Mouse (Mus musculus): ENCODE data around the gene Gbx1. TPM values are rescaled to one million over a fixed set of nuclear protein-coding genes. Genes with fewer than 3 reads are reported as not detected.
A peak's percentile ranks its signal among the peaks of the same experiment; 100 is the strongest.

Gene Gbx1
- polyA plus RNA-seq, 1 experiment from 2014 or later, result 4.9 TPM

- no peaks in the 10 kb centered on the region for H3K36me3 ChIP-seq (replicated peaks; ENCODE audit: control insufficient read depth, insufficient read depth)
- H3K27me3 ChIP-seq (ENCODE audit: control insufficient read depth, insufficient read depth, low read length), result no peaks in the 10 kb centered on the region
- H3K27ac ChIP-seq, result no peak overlapping the region
- no peak overlapping the region for H3K4me3 ChIP-seq (replicated peaks; ENCODE audit: low read length)
- WGBS, result 57% methylated on average over 6 of the region's 6 CpGs
- H3K4me1 ChIP-seq (replicated peaks; ENCODE audit: control insufficient read depth, insufficient read depth, low read length), result no peaks in the 10 kb centered on the region; the same call in 1 of the 2 replicates
- H3K9ac ChIP-seq, result no peak overlapping the region
- no peak for ATAC-seq (ENCODE audit: low FRiP score)
- no peak overlapping the region for H3K4me2 ChIP-seq (replicated peaks)
- DNase-seq (ENCODE audit: low spot score), result no peak
- no peaks in the 10 kb centered on the region for H3K9me3 ChIP-seq (ENCODE audit: control insufficient read depth, low read length)
These were observed 14.2 kb upstream of the Gbx1 start for GRCm38 (mm10) chr5:24541144-24541569.

- no peak for DNase-seq (ENCODE audit: low spot score)
- Histone ChIP-seq H3K4me2 (replicated peaks) (no peak within 1 kb of the TSS), H3K27ac (no peak within 1 kb of the TSS), H3K9ac (no peak within 1 kb of the TSS), H3K27me3 (ENCODE audit: control insufficient read depth, insufficient read depth, low read length) (no peaks in the 10 kb centered on the region), H3K9me3 (ENCODE audit: control insufficient read depth, low read length) (no peaks in the 10 kb centered on the region), H3K4me1 (replicated peaks; ENCODE audit: control insufficient read depth, insufficient read depth, low read length) (no peaks in the 10 kb centered on the region; the same call in 1 of the 2 replicates), H3K36me3 (replicated peaks; ENCODE audit: control insufficient read depth, insufficient read depth) (no peaks in the 10 kb centered on the region), H3K4me3 (replicated peaks; ENCODE audit: low read length) (no peak within 1 kb of the TSS)
- WGBS, result 48% methylated on average over 14 of the region's 14 CpGs
- no peak for ATAC-seq (ENCODE audit: low FRiP score)
These were observed 13.6 kb upstream of the Gbx1 start, which contains the start of gene Asb10 for GRCm38 (mm10) chr5:24540387-24541143. Asb10 (minus strand) TSS chr5:24540978.

- Histone ChIP-seq H3K27me3 (ENCODE audit: control insufficient read depth, insufficient read depth, low read length) (no peaks in the 10 kb centered on the region), H3K27ac (no peak overlapping the region), H3K9ac (no peak overlapping the region), H3K4me3 (replicated peaks; ENCODE audit: low read length) (no peak overlapping the region), H3K9me3 (ENCODE audit: control insufficient read depth, low read length) (no peaks in the 10 kb centered on the region), H3K4me2 (replicated peaks) (no peak overlapping the region), H3K4me1 (replicated peaks; ENCODE audit: control insufficient read depth, insufficient read depth, low read length) (no peaks in the 10 kb centered on the region; the same call in 1 of the 2 replicates), H3K36me3 (replicated peaks; ENCODE audit: control insufficient read depth, insufficient read depth) (no peaks in the 10 kb centered on the region)
- DNase-seq (ENCODE audit: low spot score) (no peak), ATAC-seq (ENCODE audit: low FRiP score) (no peak)
- 82% methylated on average over 22 of the region's 22 CpGs for WGBS
These were observed 12.7 kb upstream of the Gbx1 start for GRCm38 (mm10) chr5:24539571-24540296.

- Histone ChIP-seq H3K27ac (no peak overlapping the region), H3K27me3 (ENCODE audit: control insufficient read depth, insufficient read depth, low read length) (no peaks in the 10 kb centered on the region), H3K36me3 (replicated peaks; ENCODE audit: control insufficient read depth, insufficient read depth) (no peaks in the 10 kb centered on the region), H3K4me1 (replicated peaks; ENCODE audit: control insufficient read depth, insufficient read depth, low read length) (no peaks in the 10 kb centered on the region; the same call in 1 of the 2 replicates), H3K9ac (no peak overlapping the region), H3K4me3 (replicated peaks; ENCODE audit: low read length) (no peak overlapping the region), H3K4me2 (replicated peaks) (no peak overlapping the region), H3K9me3 (ENCODE audit: control insufficient read depth, low read length) (no peaks in the 10 kb centered on the region)
- WGBS, result 65% methylated on average over 16 of the region's 16 CpGs
- ATAC-seq (ENCODE audit: low FRiP score) (no peak), DNase-seq (ENCODE audit: low spot score) (no peak)
These were observed 10.6 kb upstream of the Gbx1 start for GRCm38 (mm10) chr5:24537618-24538017.

- H3K9ac ChIP-seq, result no peak overlapping the region
- H3K36me3 ChIP-seq (replicated peaks; ENCODE audit: control insufficient read depth, insufficient read depth), result no peaks in the 10 kb centered on the region
- H3K4me3 ChIP-seq (replicated peaks; ENCODE audit: low read length), result no peak overlapping the region
- WGBS, result 72% methylated on average over 5 of the region's 5 CpGs
- peaks cover 9% of the 10 kb centered on the region; the same call in 1 of the 2 replicates for H3K27me3 ChIP-seq (ENCODE audit: control insufficient read depth, insufficient read depth, low read length)
- no peak overlapping the region for H3K27ac ChIP-seq
- H3K4me1 ChIP-seq (replicated peaks; ENCODE audit: control insufficient read depth, insufficient read depth, low read length), result no peaks in the 10 kb centered on the region; the same call in 1 of the 2 replicates
- H3K9me3 ChIP-seq (ENCODE audit: control insufficient read depth, low read length), result no peaks in the 10 kb centered on the region
- ATAC-seq (ENCODE audit: low FRiP score), result no peak
- DNase-seq (ENCODE audit: low spot score), result no peak
- no peak overlapping the region for H3K4me2 ChIP-seq (replicated peaks)
These were observed 9.5 kb upstream of the Gbx1 start for GRCm38 (mm10) chr5:24536511-24536910.

- H3K9ac ChIP-seq, result no peak overlapping the region
- ATAC-seq (ENCODE audit: low FRiP score), result no peak
- H3K4me2 ChIP-seq (replicated peaks), result no peak overlapping the region
- peaks cover 16% of the 10 kb centered on the region; the same call in 1 of the 2 replicates for H3K27me3 ChIP-seq (ENCODE audit: control insufficient read depth, insufficient read depth, low read length)
- no peak overlapping the region for H3K4me3 ChIP-seq (replicated peaks; ENCODE audit: low read length)
- H3K9me3 ChIP-seq (ENCODE audit: control insufficient read depth, low read length), result no peaks in the 10 kb centered on the region
- no peak overlapping the region for H3K27ac ChIP-seq
- DNase-seq (ENCODE audit: low spot score), result no peak
- 80% methylated on average over 3 of the region's 3 CpGs for WGBS
- H3K4me1 ChIP-seq (replicated peaks; ENCODE audit: control insufficient read depth, insufficient read depth, low read length), result no peaks in the 10 kb centered on the region; the same call in 1 of the 2 replicates
- H3K36me3 ChIP-seq (replicated peaks; ENCODE audit: control insufficient read depth, insufficient read depth), result no peaks in the 10 kb centered on the region
These were observed 8.7 kb upstream of the Gbx1 start for GRCm38 (mm10) chr5:24535731-24536130.

- Histone ChIP-seq H3K4me1 (replicated peaks; ENCODE audit: control insufficient read depth, insufficient read depth, low read length) (0 out of 2 replicates have a peak, but pooled peaks cover 5% of the 10 kb centered on the region), H3K27ac (no peak overlapping the region), H3K4me3 (replicated peaks; ENCODE audit: low read length) (no peak overlapping the region), H3K9ac (no peak overlapping the region), H3K4me2 (replicated peaks) (no peak overlapping the region), H3K9me3 (ENCODE audit: control insufficient read depth, low read length) (no peaks in the 10 kb centered on the region), H3K27me3 (ENCODE audit: control insufficient read depth, insufficient read depth, low read length) (peaks cover 26% of the 10 kb centered on the region), H3K36me3 (replicated peaks; ENCODE audit: control insufficient read depth, insufficient read depth) (no peaks in the 10 kb centered on the region)
- ATAC-seq (ENCODE audit: low FRiP score), result no peak
- 53% methylated on average over 5 of the region's 5 CpGs for WGBS
- no peak for DNase-seq (ENCODE audit: low spot score)
These were observed 7.3 kb upstream of the Gbx1 start for GRCm38 (mm10) chr5:24534292-24534691.

GRCm38 (mm10) chr5:24533391-24533790, 6.4 kb upstream of the Gbx1 start:
- ATAC-seq (ENCODE audit: low FRiP score), result no peak
- Histone ChIP-seq H3K27ac (no peak overlapping the region), H3K4me1 (replicated peaks; ENCODE audit: control insufficient read depth, insufficient read depth, low read length) (0 out of 2 replicates have a peak, but pooled peaks cover 5% of the 10 kb centered on the region), H3K4me2 (replicated peaks) (no peak overlapping the region), H3K9me3 (ENCODE audit: control insufficient read depth, low read length) (no peaks in the 10 kb centered on the region), H3K27me3 (ENCODE audit: control insufficient read depth, insufficient read depth, low read length) (peaks cover 35% of the 10 kb centered on the region), H3K9ac (no peak overlapping the region), H3K36me3 (replicated peaks; ENCODE audit: control insufficient read depth, insufficient read depth) (no peaks in the 10 kb centered on the region), H3K4me3 (replicated peaks; ENCODE audit: low read length) (no peak overlapping the region)
- no peak for DNase-seq (ENCODE audit: low spot score)
- WGBS, result 51% methylated on average over 11 of the region's 11 CpGs

- Histone ChIP-seq H3K4me3 (replicated peaks; ENCODE audit: low read length) (no peak overlapping the region), H3K27me3 (ENCODE audit: control insufficient read depth, insufficient read depth, low read length) (peaks cover 59% of the 10 kb centered on the region), H3K27ac (no peak overlapping the region), H3K36me3 (replicated peaks; ENCODE audit: control insufficient read depth, insufficient read depth) (no peaks in the 10 kb centered on the region), H3K4me1 (replicated peaks; ENCODE audit: control insufficient read depth, insufficient read depth, low read length) (peaks cover 16% of the 10 kb centered on the region; the same call in 1 of the 2 replicates), H3K9ac (no peak overlapping the region), H3K4me2 (replicated peaks) (no peak overlapping the region; the same call in 1 of the 2 replicates), H3K9me3 (ENCODE audit: control insufficient read depth, low read length) (no peaks in the 10 kb centered on the region)
- 17% methylated on average over 24 of the region's 24 CpGs for WGBS
- DNase-seq (ENCODE audit: low spot score), result peak; percentile 97
- ATAC-seq (ENCODE audit: low FRiP score), result peak; percentile 68
These were observed 3.2 kb upstream of the Gbx1 start for GRCm38 (mm10) chr5:24530042-24530689.

All from hindbrain, embryonic 14.5 days (tissue).